Mouse (Mus musculus) layer of hippocampus, adult 2 months (tissue): ENCODE data around the gene Diexf. TPM values are rescaled to one million over a fixed set of nuclear protein-coding genes. Genes with fewer than 3 reads are reported as not detected.

Experiments used
- DNase-seq, 2 experiments: peaks; one replicate each; pipeline ENCODE4 v3.0.0; 2022; ENCODE audit warnings: low spot score in 2 of 2
- H3K27ac ChIP-seq: fragments of 200-600 bp; 2 replicates; pipeline ENCODE4 v1.8.1; 2022
- H3K4me3 ChIP-seq: fragments of 200-600 bp; 2 replicates; pipeline ENCODE4 v1.8.1; 2022; ENCODE audit warnings: mild to moderate bottlenecking
- CTCF ChIP-seq: fragments of 200-600 bp; conservative IDR thresholded peaks from 2 replicates; pipeline ENCODE4 v1.8.1; 2022; ENCODE audit warnings: antibody characterized with exemption, mild to moderate bottlenecking, moderate library complexity
- long read RNA-seq, 2 experiments: library from polyadenylated mRNA; stranded (forward); transcript quantifications; one replicate each; pipeline ENCODE4 v2.0.0; 2021; ENCODE audit warnings: borderline mapping rate in 2 of 2
- total RNA-seq, 2 experiments: library from RNA; stranded (reverse); gene quantifications; 2 replicates each; pipeline ENCODE4 v1.2.3; 2021

Gene Diexf
- total RNA-seq: 10 to 100 TPM; 22.9 to 24.8 TPM
- long read RNA-seq, experiment 1, full-length matches to known transcripts: 2 of 7 reads
- long read RNA-seq, experiment 1, partial matches to known transcripts: 3 of 7 reads
- long read RNA-seq, experiment 1, other reads (novel, unspliced or antisense): 2 of 7 reads
- long read RNA-seq, experiment 2, full-length matches to known transcripts: 3 of 9 reads
- long read RNA-seq, experiment 2, partial matches to known transcripts: 2 of 9 reads
- long read RNA-seq, experiment 2, other reads (novel, unspliced or antisense): 4 of 9 reads

GRCm38 (mm10) chr1:193129786-193130455 lies at the start of gene Diexf:
Gene Diexf (minus strand): TSS chr1:193130272.
- peak within 1 kb of the TSS; percentile 72 for H3K4me3 ChIP-seq
- TF ChIP-seq CTCF: peak; percentile 95
- H3K27ac ChIP-seq: peak within 1 kb of the TSS; percentile 84
- DNase-seq: peak; percentile 96 to 98

- peak overlapping the region; percentile 98 for H3K27ac ChIP-seq
Observed at GRCm38 (mm10) chr1:193174143-193174733, 44.2 kb upstream of the Diexf start.

GRCm38 (mm10) chr1:193173810-193174129 lies 43.7 kb upstream of the Diexf start:
- peak overlapping the region; percentile 98 for H3K27ac ChIP-seq
- no peak for DNase-seq
- H3K4me3 ChIP-seq: peak overlapping the region; percentile 76
- TF ChIP-seq CTCF: no peak

More at GRCm38 (mm10) chr1:193174143-193174733, 44.2 kb upstream of the Diexf start:
- no peak for DNase-seq
- peak overlapping the region; percentile 76 for H3K4me3 ChIP-seq
- no peak for TF ChIP-seq CTCF

- peak overlapping the region; percentile 98 for H3K27ac ChIP-seq
- DNase-seq: peak; percentile 95 to 97
- TF ChIP-seq CTCF: no peak; the same call in 1 of the 2 replicates
- H3K4me3 ChIP-seq: peak overlapping the region; percentile 76
Observed at GRCm38 (mm10) chr1:193172991-193173809, 43.1 kb upstream of the Diexf start.

- no peak for DNase-seq
- Histone ChIP-seq H3K4me3 (no peak overlapping the region), H3K27ac (no peak overlapping the region)
- TF ChIP-seq CTCF: no peak
Observed at GRCm38 (mm10) chr1:193169856-193170255, 39.8 kb upstream of the Diexf start.

- no peak for TF ChIP-seq CTCF
Observed at GRCm38 (mm10) chr1:193169228-193169627, 39.2 kb upstream of the Diexf start.

GRCm38 (mm10) chr1:193167746-193168145 lies 37.7 kb upstream of the Diexf start, which contains the start of gene A130010J15Rik:
Gene A130010J15Rik (plus strand): TSS chr1:193168046.
- TF ChIP-seq CTCF: no peak
- no peak for DNase-seq

More at GRCm38 (mm10) chr1:193169228-193169627, 39.2 kb upstream of the Diexf start:
- DNase-seq: no peak
- Histone ChIP-seq H3K4me3 (no peak overlapping the region), H3K27ac (no peak overlapping the region)

GRCm38 (mm10) chr1:193160317-193161032 lies 30.4 kb upstream of the Diexf start:
- Histone ChIP-seq H3K4me3 (no peak overlapping the region), H3K27ac (no peak overlapping the region)
- TF ChIP-seq CTCF: no peak
- no peak for DNase-seq

More at GRCm38 (mm10) chr1:193167746-193168145, 37.7 kb upstream of the Diexf start, which contains the start of gene A130010J15Rik:
- Histone ChIP-seq H3K4me3 (no peak within 1 kb of the TSS), H3K27ac (no peak within 1 kb of the TSS)

- Histone ChIP-seq H3K4me3 (no peak overlapping the region), H3K27ac (no peak overlapping the region)
- DNase-seq: no peak
- TF ChIP-seq CTCF: no peak
Observed at GRCm38 (mm10) chr1:193159613-193160012, 29.5 kb upstream of the Diexf start.

- H3K4me3 ChIP-seq: no peak overlapping the region
- H3K27ac ChIP-seq: no peak overlapping the region
- no peak for TF ChIP-seq CTCF
- no peak for DNase-seq
Observed at GRCm38 (mm10) chr1:193159163-193159562, 29.1 kb upstream of the Diexf start.

GRCm38 (mm10) chr1:193157111-193157492 lies 27.0 kb upstream of the Diexf start:
- TF ChIP-seq CTCF: no peak
- no peak for DNase-seq
- H3K4me3 ChIP-seq: no peak overlapping the region
- no peak overlapping the region for H3K27ac ChIP-seq
